Mouse (Mus musculus) sigmoid colon, adult 10 weeks (tissue): ENCODE measurements around the gene Celf2. TPM values are rescaled to one million over a fixed set of nuclear protein-coding genes. Genes with fewer than 3 reads are reported as not detected.

Experiments
- polyA plus RNA-seq: library from polyadenylated mRNA; stranded (reverse); fragments of 350-450 nt; fragmentation: Illumina TruSeq; extraction: RNeasy Lipid Tissue Mini Kit (QIAGEN cat#74804); gene quantifications from one replicate; pipeline ENCODE4 v1.2.3, GENCODE M21; 2014; ENCODE audit warnings: low read depth, low replicate concordance

Celf2 gene
- 25.1 TPM for polyA plus RNA-seq

GRCm38 (mm10) chr2:7509463-7509862, at the start of gene Celf2:
TSS of gene Celf2 (minus strand) at chr2:7509563.

